Mouse (Mus musculus): ENCODE data around the gene Thsd7a.

Thsd7a gene

GRCm38 (mm10) chr6:12393574-12394380 lies 355.4 kb downstream of the Thsd7a start:
- no peak for DNase-seq (ENCODE audit: low spot score in 2 of 2)

GRCm38 (mm10) chr6:12386731-12387130 lies 362.5 kb downstream of the Thsd7a start:
- DNase-seq (ENCODE audit: low spot score in 2 of 2) = no peak

DNA sequence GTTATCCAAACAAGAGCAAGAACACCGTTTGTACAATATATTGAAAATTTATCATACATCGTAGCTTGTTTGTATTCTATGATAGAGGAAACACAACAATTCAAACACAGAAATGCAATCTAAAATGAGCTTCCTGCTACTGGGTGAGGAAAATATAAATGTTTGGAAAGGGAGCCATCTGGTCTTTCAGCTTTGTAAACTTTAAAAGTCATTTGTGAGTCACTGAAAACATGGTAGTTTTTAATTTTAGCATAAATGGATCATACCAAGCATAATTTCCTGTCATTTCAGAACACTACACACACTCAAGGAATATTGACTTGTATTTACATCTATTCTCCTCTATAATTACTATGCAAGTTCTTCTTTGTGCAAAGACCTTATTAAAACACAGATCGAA lies 363.6 kb downstream of the Thsd7a start:
- no peak for DNase-seq (ENCODE audit: low spot score in 2 of 2)

- DNase-seq (ENCODE audit: low spot score in 2 of 2) = no peak
Measured at GRCm38 (mm10) chr6:12381136-12381778, 368.0 kb downstream of the Thsd7a start.

- DNase-seq (ENCODE audit: low spot score in 2 of 2) = no peak
Measured at GRCm38 (mm10) chr6:12380717-12381116, 368.5 kb downstream of the Thsd7a start.

DNA sequence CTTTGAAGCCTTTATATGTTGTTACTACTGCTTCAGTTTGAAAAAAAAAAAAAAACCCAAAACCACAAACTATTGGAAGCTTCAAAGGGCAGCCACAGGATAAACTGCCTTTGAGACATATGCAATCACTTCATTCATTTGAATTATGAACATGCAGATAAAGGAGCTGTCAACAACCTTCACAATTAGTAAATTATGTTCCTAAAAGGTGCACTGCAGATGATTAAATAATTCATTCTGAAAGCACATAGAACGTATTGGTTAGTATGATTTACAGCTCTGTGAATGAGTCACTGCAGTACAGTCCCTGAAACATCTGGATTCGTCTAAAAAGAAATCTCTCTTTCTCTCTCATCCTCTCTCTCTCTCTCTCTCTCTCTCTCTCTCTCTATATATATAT lies 390.5 kb downstream of the Thsd7a start:
- DNase-seq (ENCODE audit: low spot score in 2 of 2) = no peak

- DNase-seq (ENCODE audit: low spot score in 2 of 2) = no peak
Measured at GRCm38 (mm10) chr6:12353573-12353972, 395.6 kb downstream of the Thsd7a start.

- DNase-seq (ENCODE audit: low spot score in 2 of 2) = no peak
Measured at GRCm38 (mm10) chr6:12352165-12352719, 397.0 kb downstream of the Thsd7a start.

DNA sequence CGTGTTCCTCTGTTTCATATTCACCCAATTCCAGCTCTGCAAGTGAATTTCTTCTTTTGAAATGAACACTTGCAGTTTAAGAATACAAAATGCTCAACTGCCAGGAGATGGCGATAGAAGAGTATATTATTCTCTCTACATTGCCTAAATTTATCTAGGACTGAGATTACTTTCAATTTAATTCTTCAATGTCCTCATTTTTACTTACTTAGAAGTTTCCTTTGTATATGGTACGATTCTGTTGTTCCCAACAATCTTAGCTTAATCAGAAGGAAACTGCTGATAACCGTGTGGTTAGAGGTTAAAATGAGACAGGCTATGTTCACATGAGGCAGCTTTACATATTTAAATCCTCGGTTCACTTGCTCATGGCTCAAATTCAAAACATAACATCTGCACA lies 398.5 kb downstream of the Thsd7a start:
- no peak for DNase-seq (ENCODE audit: low spot score in 2 of 2)

DNA sequence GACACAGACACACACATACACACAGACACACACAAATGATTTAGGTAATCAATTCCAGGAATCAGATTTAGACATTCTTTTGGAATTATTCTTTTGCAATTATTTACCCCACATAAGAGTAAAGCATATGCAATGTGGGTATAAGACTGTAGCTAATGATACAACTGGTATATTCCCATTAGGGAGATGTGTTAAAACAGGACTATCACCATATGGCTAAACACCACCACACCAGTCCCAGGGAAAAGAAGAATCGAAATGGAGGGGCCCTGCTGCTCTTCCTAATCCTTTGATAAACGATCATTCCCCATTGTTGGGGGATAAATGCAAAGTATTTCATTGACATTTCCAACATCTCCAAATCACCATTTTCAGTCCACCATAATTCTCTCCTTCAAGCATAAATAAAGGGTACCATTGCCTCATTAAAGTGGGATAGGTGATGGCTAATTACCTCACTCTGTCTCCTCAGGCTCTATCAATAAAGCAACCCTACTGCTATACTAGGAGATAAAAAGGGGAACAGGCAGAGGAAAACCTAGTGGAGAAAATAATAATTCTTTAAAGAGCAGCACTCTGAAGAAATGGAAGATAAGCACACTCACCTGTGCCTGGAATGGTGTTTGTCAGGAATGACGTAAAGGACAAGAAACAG lies 400.0 kb downstream of the Thsd7a start:
- DNase-seq (ENCODE audit: low spot score in 2 of 2) = no peak

DNA sequence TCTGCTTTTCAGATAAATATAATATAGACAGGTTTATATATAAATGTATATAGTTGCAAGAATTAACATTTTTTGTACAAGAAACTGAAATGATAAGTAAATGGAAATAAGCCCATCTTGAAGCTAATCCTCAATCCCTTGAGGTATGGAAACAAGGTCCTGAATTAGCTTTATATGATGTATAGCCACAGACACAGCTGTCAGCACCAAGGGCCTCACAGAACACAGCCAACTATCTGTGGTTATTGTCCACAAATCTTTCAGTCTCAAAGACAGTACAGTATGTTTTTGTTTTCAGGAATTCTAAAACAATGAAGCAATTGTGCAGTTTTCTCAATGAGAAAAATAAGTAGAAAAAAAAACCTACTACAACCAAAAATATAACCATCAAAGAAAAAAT lies 400.5 kb downstream of the Thsd7a start:
- DNase-seq (ENCODE audit: low spot score in 2 of 2) = no peak

GRCm38 (mm10) chr6:12336590-12337584 lies 412.3 kb downstream of the Thsd7a start:
- no peak for DNase-seq (ENCODE audit: low spot score in 2 of 2)

GRCm38 (mm10) chr6:12315070-12315909 lies 433.9 kb downstream of the Thsd7a start:
- no peak for DNase-seq (ENCODE audit: low spot score in 2 of 2)

DNA sequence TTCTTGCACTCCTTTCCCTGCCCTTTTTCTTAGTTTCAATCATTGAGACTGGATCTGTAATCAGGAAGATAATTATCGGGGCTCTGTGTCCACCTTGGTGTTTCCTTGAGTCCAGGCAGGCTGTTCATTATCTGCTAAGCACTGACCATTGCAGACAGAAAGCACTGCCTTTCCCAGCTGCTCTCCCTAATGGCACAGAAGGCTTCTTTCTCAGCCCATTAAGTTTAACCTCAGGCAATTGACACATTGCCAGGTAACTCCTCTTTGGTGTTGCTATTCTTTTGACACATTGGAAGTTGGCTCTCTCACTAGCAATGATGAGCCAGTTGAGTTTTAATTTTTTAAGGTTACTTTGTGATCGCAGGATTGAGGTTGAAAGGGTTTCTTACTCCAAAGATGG lies 441.7 kb downstream of the Thsd7a start:
- DNase-seq (ENCODE audit: low spot score in 2 of 2) = no peak

DNA sequence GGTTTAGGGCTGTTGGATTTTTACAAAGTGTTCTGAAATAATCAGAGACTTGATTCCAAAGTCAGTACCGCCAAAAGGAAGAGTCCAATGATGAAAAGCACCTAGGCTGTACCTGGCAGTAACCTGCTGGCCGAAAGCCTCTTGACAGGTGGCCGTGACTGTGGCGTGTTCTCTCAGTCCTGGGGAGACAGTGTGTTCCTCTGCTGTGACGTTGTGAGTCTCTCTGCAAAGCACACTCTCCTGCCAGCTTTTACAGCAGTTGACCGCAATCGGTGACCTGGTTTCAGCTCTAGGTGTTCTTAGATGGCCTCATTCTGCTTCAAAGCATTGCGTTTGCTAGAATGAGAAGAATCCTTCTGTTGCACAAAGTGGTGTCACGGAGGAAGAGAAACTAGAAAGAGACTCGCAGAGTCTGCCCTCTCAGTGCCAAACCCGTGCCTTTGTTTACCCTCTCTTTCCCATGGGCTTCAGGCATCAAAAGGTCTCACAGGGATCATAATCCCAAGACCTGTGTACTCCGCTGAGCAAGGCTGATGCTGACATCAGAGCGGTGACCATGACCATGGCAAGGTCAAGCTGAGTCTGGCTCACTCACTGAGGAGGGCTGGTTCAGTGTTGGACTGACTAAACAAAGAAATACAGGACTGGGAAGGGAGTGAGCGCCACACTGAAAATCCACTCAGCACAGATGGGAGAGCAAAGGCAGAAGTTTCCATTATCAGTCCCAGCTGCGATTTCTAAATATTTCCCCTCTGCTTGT lies 486.4 kb downstream of the Thsd7a start:
- no peak for DNase-seq (ENCODE audit: low spot score in 2 of 2)
